ENCODE assay signal across 8 mouse cellular contexts in the genomic region with DNA sequence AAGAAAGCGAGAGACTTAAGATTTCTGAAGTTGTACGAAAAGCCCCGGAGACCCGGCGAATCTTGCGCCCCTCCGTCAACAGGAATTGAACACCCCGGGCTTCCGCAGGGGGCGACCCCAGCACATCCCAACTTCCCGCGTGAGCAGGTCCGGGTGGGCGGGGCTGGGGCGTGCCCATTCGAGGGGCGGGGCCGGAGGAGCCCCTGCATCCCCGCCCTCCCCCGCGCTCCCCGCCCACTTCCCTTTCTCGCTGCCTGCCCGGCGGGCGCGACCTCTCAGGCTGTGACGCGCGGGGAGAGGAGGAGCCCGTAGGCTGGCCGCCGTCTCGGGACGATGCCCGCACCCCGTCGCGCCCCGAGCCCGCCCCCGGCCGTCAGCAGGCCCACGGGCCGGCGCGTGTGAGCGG.
DNase-seq lines count a peak whose midpoint lies in the region; ATAC-seq lines count a peak whose summit lies in the region.

No protein-coding gene starts in this region.

- DNase-seq in WW6 (ENCODE audit: low read depth, low spot score), result peak; percentile 79
- DNase-seq in cerebellum, postnatal 25 days, result peak; percentile 66 to 84
- DNase-seq in frontal cortex, postnatal 36 days (ENCODE audit: low spot score in 2 of 2), result peak; percentile 56 to 60
- DNase-seq in left cerebral cortex, adult 18-20 months (ENCODE audit: low spot score in 2 of 2), result peak; percentile 58 to 76
- peak; percentile 94 to 96 for DNase-seq in lung, postnatal 4 days
- DNase-seq in retina, postnatal 1 day, result peak; percentile 96
- peak; percentile 72 to 88 for DNase-seq in urinary bladder, adult 18-20 months (ENCODE audit: low spot score in 2 of 2)

- no peaks in the 10 kb centered on the region for H3K36me3 ChIP-seq in hindbrain, embryonic 15.5 days

- H3K4me1 ChIP-seq in hindbrain, embryonic 15.5 days (replicated peaks), result peaks cover 14% of the 10 kb centered on the region

- H3K4me2 ChIP-seq in hindbrain, embryonic 15.5 days, result peak overlapping the region; percentile 99

- H3K27ac ChIP-seq in hindbrain, embryonic 15.5 days (replicated peaks), result peak overlapping the region; percentile 55

- H3K9ac ChIP-seq in hindbrain, embryonic 15.5 days, result peak overlapping the region; percentile 61

- H3K4me3 ChIP-seq in hindbrain, embryonic 15.5 days, result peak overlapping the region; percentile 68

- no peaks in the 10 kb centered on the region for H3K9me3 ChIP-seq in hindbrain, embryonic 15.5 days

- 1% methylated on average over 34 of the region's 48 CpGs for WGBS in hindbrain, embryonic 15.5 days

- H3K27me3 ChIP-seq in hindbrain, embryonic 15.5 days, result no peaks in the 10 kb centered on the region

- ATAC-seq in hindbrain, embryonic 15.5 days (ENCODE audit: low FRiP score, low read depth), result peak; percentile 89

Comparison
In these comparisons a context has a peak if more than half of its experiments do, and no peak if none do; other contexts are left out.
1. Peak in every context shown above with its lines: DNase-seq, ATAC-seq, H3K4me3 ChIP-seq and H3K27ac ChIP-seq.